Mouse (Mus musculus) C2C12 (cell line): ENCODE results near the gene Sult2b1. TPM values are rescaled to one million over a fixed set of nuclear protein-coding genes. Genes with fewer than 3 reads are reported as not detected.

Source experiments
- H3K27me3 ChIP-seq: one replicate; pipeline ENCODE4 v1.6.1; 2011; ENCODE audit not compliant: control insufficient read depth, insufficient read depth, insufficient read length
- H3K36me3 ChIP-seq: one replicate; pipeline ENCODE4 v1.6.1; 2011; ENCODE audit not compliant: control insufficient read depth, insufficient read depth
- H3K4me3 ChIP-seq: one replicate; pipeline ENCODE4 v1.5.1; 2011; ENCODE audit warnings: mild to moderate bottlenecking, control low read depth; ENCODE audit not compliant: poor library complexity, insufficient read depth, severe bottlenecking
- H3K79me2 ChIP-seq: one replicate; pipeline ENCODE4 v1.6.1; 2011; ENCODE audit not compliant: control insufficient read depth, insufficient read depth
- H3K79me3 ChIP-seq: one replicate; pipeline ENCODE4 v1.6.1; 2011; ENCODE audit warnings: low read depth, control low read depth
- H3ac ChIP-seq: one replicate; pipeline ENCODE3; 2011; ENCODE audit warnings: low read depth; ENCODE audit not compliant: control insufficient read depth, insufficient read length
- CEBPB ChIP-seq: IDR thresholded peaks from one replicate; pipeline ENCODE4 v1.6.1; 2011; ENCODE audit warnings: low read depth, mild to moderate bottlenecking, control low read depth, moderate library complexity
- CTCF ChIP-seq: IDR thresholded peaks from one replicate; pipeline ENCODE4 v1.5.1; 2011; ENCODE audit not compliant: control insufficient read depth, insufficient read depth, insufficient read length
- FOSL1 ChIP-seq: IDR thresholded peaks from one replicate; pipeline ENCODE4 v1.8.0; 2011; ENCODE audit warnings: mild to moderate bottlenecking, low read length; ENCODE audit not compliant: poor library complexity, insufficient read depth, severe bottlenecking
- MAX ChIP-seq: IDR thresholded peaks from one replicate; pipeline ENCODE4 v1.6.1; 2011; ENCODE audit warnings: mild to moderate bottlenecking, control low read depth
- MYOD1 ChIP-seq: IDR thresholded peaks from one replicate; pipeline ENCODE4 v1.6.1; 2011; ENCODE audit warnings: low read depth; ENCODE audit not compliant: control insufficient read depth, insufficient read length
- MYOG ChIP-seq: IDR thresholded peaks from one replicate; pipeline ENCODE4 v1.6.1; 2011; ENCODE audit not compliant: control insufficient read depth, insufficient read length; ENCODE audit errors: extremely low read depth
- USF1 ChIP-seq: IDR thresholded peaks from one replicate; pipeline ENCODE4 v1.6.1; 2011; ENCODE audit warnings: low read depth, mild to moderate bottlenecking, control low read depth, moderate library complexity
- polyA plus RNA-seq: library from polyadenylated mRNA; unstranded; fragments of >200 nt; fragmentation: generic; extraction: Trizol; gene quantifications from one replicate; pipeline ENCODE4 v1.2.1, GENCODE M21; 2012; ENCODE audit warnings: missing spikeins

Gene Sult2b1
- polyA plus RNA-seq, 1 experiment, result 0.13 TPM

DNA sequence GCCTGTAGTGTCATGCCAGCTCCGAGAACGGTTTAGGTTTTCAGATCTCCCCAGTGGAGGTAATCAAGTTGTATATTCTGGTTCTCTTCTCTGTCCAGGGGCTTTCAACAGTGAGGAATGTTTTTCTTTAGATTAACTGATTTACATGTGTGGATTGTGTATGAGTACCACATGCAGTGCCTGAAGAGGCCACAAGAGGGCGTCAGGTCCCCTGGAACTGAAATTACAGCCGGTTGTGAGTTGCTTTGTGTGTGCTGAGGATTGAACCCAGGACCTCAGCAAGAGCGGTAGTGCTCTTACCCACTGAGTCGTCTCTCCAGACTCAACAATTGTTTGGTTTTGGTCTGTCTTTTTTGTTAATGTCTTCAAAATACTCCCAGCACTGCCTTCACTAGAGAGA, 38.0 kb downstream of the Sult2b1 start:
- H3K36me3 ChIP-seq, result no peaks in the 10 kb centered on the region
- TF ChIP-seq MAX (no peak), CEBPB (no peak), MYOD1 (no peak), FOSL1 (no peak), USF1 (no peak), MYOG (no peak), CTCF (no peak)

DNA sequence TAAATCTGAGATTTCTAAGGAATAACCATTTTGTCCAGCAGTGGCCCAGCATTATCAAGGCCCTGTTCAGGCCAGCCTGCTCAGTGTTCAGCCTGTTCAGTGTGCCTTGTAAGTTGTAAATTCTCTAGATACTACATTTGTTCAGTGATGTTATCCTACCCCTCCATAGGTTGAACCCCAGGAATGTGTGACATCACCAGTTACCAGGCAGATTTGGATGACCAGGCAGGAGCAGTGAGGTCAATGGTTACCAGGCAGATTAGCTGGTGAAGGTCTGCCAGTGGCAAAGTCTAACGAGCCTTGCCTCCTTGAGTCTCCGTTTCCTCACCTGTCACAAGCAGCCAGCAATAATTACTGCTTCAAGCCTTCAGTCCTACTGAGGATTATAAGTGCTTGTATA, 40.1 kb downstream of the Sult2b1 start:
- H3K79me3 ChIP-seq, result no peaks in the 10 kb centered on the region
- no peak for TF ChIP-seq USF1
- TF ChIP-seq MAX, result no peak
- TF ChIP-seq CTCF, result no peak
- no peak for TF ChIP-seq FOSL1
- no peak for TF ChIP-seq MYOG
- no peak for TF ChIP-seq MYOD1
- no peak for TF ChIP-seq CEBPB
- no peaks in the 10 kb centered on the region for H3K79me2 ChIP-seq
- H3ac ChIP-seq, result no peak overlapping the region
- no peaks in the 10 kb centered on the region for H3K36me3 ChIP-seq
- no peaks in the 10 kb centered on the region for H3K27me3 ChIP-seq
- H3K4me3 ChIP-seq, result no peak overlapping the region

More for the DNA sequence above, 38.0 kb downstream of the Sult2b1 start:
- H3K79me3 ChIP-seq, result no peaks in the 10 kb centered on the region
- H3ac ChIP-seq, result no peak overlapping the region
- no peaks in the 10 kb centered on the region for H3K27me3 ChIP-seq
- no peak overlapping the region for H3K4me3 ChIP-seq
- H3K79me2 ChIP-seq, result no peaks in the 10 kb centered on the region

DNA sequence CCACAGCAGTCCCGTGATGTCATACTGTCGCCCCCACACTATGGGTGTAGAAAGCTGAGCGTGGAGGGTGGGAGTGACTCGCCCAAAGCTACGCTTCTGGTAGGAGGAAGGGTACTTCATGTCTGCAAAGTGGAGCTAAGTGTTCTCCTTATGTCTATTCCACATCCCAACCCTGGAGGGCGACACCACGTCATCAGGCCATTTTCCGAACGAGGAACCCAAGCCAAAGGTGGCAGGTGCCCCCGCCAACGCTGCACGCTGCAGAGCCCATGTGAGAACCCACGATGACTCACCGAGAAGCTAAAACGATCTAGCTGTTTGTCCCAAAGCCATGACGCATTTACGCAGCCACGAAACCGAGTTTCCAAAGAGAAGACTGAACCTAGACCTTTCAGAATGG, 42.1 kb downstream of the Sult2b1 start:
- Histone ChIP-seq H3K4me3 (no peak overlapping the region), H3K27me3 (no peaks in the 10 kb centered on the region), H3ac (no peak overlapping the region), H3K79me2 (no peaks in the 10 kb centered on the region), H3K79me3 (no peaks in the 10 kb centered on the region), H3K36me3 (no peaks in the 10 kb centered on the region)
- TF ChIP-seq USF1 (no peak), MAX (peak; percentile 62), MYOD1 (peak; percentile 68), FOSL1 (peak; percentile 39), CEBPB (no peak), MYOG (no peak), CTCF (peak; percentile 38)

DNA sequence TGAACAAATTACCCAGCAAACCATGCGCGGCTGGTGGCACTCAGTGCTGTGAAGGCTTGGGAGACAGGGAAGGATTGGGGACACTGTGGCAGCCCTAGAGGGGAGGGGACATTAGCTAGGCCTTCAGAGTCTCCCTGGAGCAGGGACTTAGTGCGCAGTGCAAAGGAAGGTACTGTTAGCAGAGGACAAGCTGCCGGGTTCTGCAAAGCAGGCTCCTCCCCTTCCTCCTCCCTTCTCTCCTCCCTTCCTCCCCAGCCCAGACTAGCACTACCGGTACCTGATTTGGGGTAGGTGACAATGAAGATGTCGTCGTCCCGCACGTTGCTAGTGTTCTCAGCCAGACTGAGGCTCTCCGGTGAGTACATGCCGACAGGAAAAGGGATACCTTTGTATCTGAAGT, 42.7 kb downstream of the Sult2b1 start:
- Histone ChIP-seq H3ac (no peak overlapping the region), H3K79me2 (no peaks in the 10 kb centered on the region), H3K4me3 (no peak overlapping the region), H3K36me3 (no peaks in the 10 kb centered on the region), H3K27me3 (no peaks in the 10 kb centered on the region), H3K79me3 (no peaks in the 10 kb centered on the region)
- TF ChIP-seq MAX (no peak), USF1 (no peak), CTCF (no peak), MYOD1 (no peak), FOSL1 (no peak), CEBPB (no peak), MYOG (no peak)

DNA sequence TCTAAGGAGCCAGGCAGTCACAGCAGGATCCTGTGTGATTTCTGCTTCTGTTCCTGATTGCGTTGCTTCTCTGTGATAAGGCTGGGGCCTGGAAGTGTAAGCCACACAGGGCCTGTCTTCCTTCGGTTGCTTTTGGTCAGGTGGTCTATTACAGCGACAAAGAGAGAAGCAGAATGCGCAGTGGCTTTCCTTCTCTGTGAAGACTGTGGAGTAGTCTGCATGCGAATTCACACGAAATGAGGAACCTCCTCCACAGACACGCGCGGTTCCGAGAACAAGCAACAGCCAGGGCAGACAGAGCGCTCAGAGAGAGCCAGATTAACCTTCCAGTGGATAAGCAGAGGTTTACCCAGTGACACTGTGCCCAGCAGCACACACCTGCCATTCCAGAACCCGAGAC, 43.2 kb downstream of the Sult2b1 start:
- Histone ChIP-seq H3ac (no peak overlapping the region), H3K36me3 (no peaks in the 10 kb centered on the region), H3K4me3 (no peak overlapping the region), H3K79me3 (no peaks in the 10 kb centered on the region), H3K27me3 (no peaks in the 10 kb centered on the region), H3K79me2 (no peaks in the 10 kb centered on the region)
- TF ChIP-seq CTCF (no peak), USF1 (no peak), CEBPB (no peak)

DNA sequence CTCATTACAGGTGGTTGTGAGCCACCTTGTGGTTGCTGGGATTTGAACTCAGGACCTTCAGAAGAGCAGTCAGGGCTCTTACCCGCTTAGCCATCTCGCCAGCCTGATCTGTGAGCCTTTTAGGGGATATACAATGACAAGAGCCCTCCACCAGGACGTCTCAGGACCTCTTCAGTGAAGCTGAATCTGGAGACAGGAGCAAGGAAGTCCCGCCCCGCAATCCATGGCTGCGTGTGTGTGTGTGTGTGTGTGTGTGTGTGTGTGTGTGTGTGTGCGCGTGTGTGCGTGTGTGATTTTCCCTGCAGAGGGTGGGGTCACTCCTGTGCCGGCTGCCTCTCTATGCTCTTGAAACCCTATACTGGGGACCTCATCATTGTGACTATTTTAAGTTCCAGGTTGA, 44.6 kb downstream of the Sult2b1 start:
- no peak for TF ChIP-seq FOSL1
- no peak for TF ChIP-seq MYOD1
- Histone ChIP-seq H3K36me3 (no peaks in the 10 kb centered on the region), H3ac (no peak overlapping the region), H3K79me2 (no peaks in the 10 kb centered on the region), H3K79me3 (no peaks in the 10 kb centered on the region), H3K4me3 (no peak overlapping the region), H3K27me3 (no peaks in the 10 kb centered on the region)
